Mouse (Mus musculus): ENCODE measurements at regions not wholly inside any gene's neighbourhood (a gene's known extent, or its start where the extent isn't known, plus 50 kb on each side); places are given as distances from the start of the nearest gene placed in this dataset.

- no peaks in the 10 kb centered on the region for H3K4me1 ChIP-seq (ENCODE audit: control insufficient read depth in 1 of 2, insufficient read depth in 2 of 2)
- no peaks in the 10 kb centered on the region for H3K27me3 ChIP-seq (replicated peaks)
- H3K27ac ChIP-seq (ENCODE audit: insufficient read depth, low read depth): no peak overlapping the region
- dilution Hi-C loops (cut with MboI; ENCODE audit: extremely low pct_ligation_motif_present, extremely low pct_unique_long_range_greater_than_20kb, low sequenced_read_pairs) (no loop called here), in situ Hi-C loops (cut with MboI; ENCODE audit: low pct_ligation_motif_present, low pct_unique_long_range_greater_than_20kb, low sequenced_read_pairs) (no loop called here)
- no peak overlapping the region for H3K4me2 ChIP-seq (ENCODE audit: insufficient read depth, low read depth, poor library complexity, severe bottlenecking)
- peaks cover 77% of the 10 kb centered on the region for H3K9me3 ChIP-seq (replicated peaks; ENCODE audit: low read length)
- no peaks in the 10 kb centered on the region for H3K79me2 ChIP-seq (replicated peaks; ENCODE audit: control insufficient read depth, extremely low read depth, insufficient read depth, poor library complexity, severe bottlenecking)
- H3K36me3 ChIP-seq (replicated peaks in 1 of 2; ENCODE audit: control insufficient read depth in 1 of 2, insufficient read depth in 1 of 2, low read length in 1 of 2): no peaks in the 10 kb centered on the region
- TF ChIP-seq MAFK (IDR thresholded peaks at IDR 0.05; ENCODE audit: insufficient replicate concordance, low read length) (no peak), SMC3 (IDR thresholded peaks at IDR 0.05; ENCODE audit: low read depth, low read length) (no peak)
- H3K9ac ChIP-seq (ENCODE audit: insufficient read depth, low read depth): no peak overlapping the region
- no peak for DNase-seq (ENCODE audit: extremely low read depth)
- no peak overlapping the region for H3K4me3 ChIP-seq (replicated peaks in 1 of 3; ENCODE audit: low read depth in 2 of 3, low read length in 2 of 3, poor library complexity in 1 of 3)
Measured at GRCm38 (mm10) chr7:70290733-70291320, 75.7 kb downstream of the Nr2f2 start.

- peaks cover 79% of the 10 kb centered on the region for H3K9me3 ChIP-seq (replicated peaks; ENCODE audit: low read length)
Measured at GRCm38 (mm10) chr7:70290277-70290676, 76.3 kb downstream of the Nr2f2 start.

GRCm38 (mm10) chr7:70288621-70289020 lies 77.9 kb downstream of the Nr2f2 start:
- dilution Hi-C loops (cut with MboI; ENCODE audit: extremely low pct_ligation_motif_present, extremely low pct_unique_long_range_greater_than_20kb, low sequenced_read_pairs) (no loop called here), in situ Hi-C loops (cut with MboI; ENCODE audit: low pct_ligation_motif_present, low pct_unique_long_range_greater_than_20kb, low sequenced_read_pairs) (no loop called here)
- no peaks in the 10 kb centered on the region for H3K4me1 ChIP-seq (ENCODE audit: control insufficient read depth in 1 of 2, insufficient read depth in 2 of 2)
- no peak for DNase-seq (ENCODE audit: extremely low read depth)
- TF ChIP-seq MYC (IDR thresholded peaks at IDR 0.05; ENCODE audit: low read depth, low read length) (no peak), PAX5 (IDR thresholded peaks at IDR 0.05; ENCODE audit: low read length) (no peak), ELF1 (IDR thresholded peaks at IDR 0.05; ENCODE audit: low read depth, low read length) (no peak)
- peaks cover 78% of the 10 kb centered on the region for H3K9me3 ChIP-seq (replicated peaks; ENCODE audit: low read length)
- H3K36me3 ChIP-seq (replicated peaks in 1 of 2; ENCODE audit: control insufficient read depth in 1 of 2, insufficient read depth in 1 of 2, low read length in 1 of 2): no peaks in the 10 kb centered on the region
- no peak overlapping the region for H3K4me2 ChIP-seq (ENCODE audit: insufficient read depth, low read depth, poor library complexity, severe bottlenecking)
- H3K9ac ChIP-seq (ENCODE audit: insufficient read depth, low read depth): no peak overlapping the region
- H3K4me3 ChIP-seq (replicated peaks in 1 of 3; ENCODE audit: low read depth in 2 of 3, low read length in 2 of 3, poor library complexity in 1 of 3): no peak overlapping the region
- no peak overlapping the region for H3K27ac ChIP-seq (ENCODE audit: insufficient read depth, low read depth)
- H3K27me3 ChIP-seq (replicated peaks): no peaks in the 10 kb centered on the region
- H3K79me2 ChIP-seq (replicated peaks; ENCODE audit: control insufficient read depth, extremely low read depth, insufficient read depth, poor library complexity, severe bottlenecking): no peaks in the 10 kb centered on the region

More at GRCm38 (mm10) chr7:70290277-70290676, 76.3 kb downstream of the Nr2f2 start:
- no peaks in the 10 kb centered on the region for H3K36me3 ChIP-seq (replicated peaks in 1 of 2; ENCODE audit: control insufficient read depth in 1 of 2, insufficient read depth in 1 of 2, low read length in 1 of 2)
- no peak for DNase-seq (ENCODE audit: extremely low read depth)
- no peak overlapping the region for H3K27ac ChIP-seq (ENCODE audit: insufficient read depth, low read depth)
- dilution Hi-C loops (cut with MboI; ENCODE audit: extremely low pct_ligation_motif_present, extremely low pct_unique_long_range_greater_than_20kb, low sequenced_read_pairs): no loop called here
- H3K4me1 ChIP-seq (ENCODE audit: control insufficient read depth in 1 of 2, insufficient read depth in 2 of 2): no peaks in the 10 kb centered on the region
- no peak overlapping the region for H3K4me2 ChIP-seq (ENCODE audit: insufficient read depth, low read depth, poor library complexity, severe bottlenecking)
- no peaks in the 10 kb centered on the region for H3K27me3 ChIP-seq (replicated peaks)
- H3K79me2 ChIP-seq (replicated peaks; ENCODE audit: control insufficient read depth, extremely low read depth, insufficient read depth, poor library complexity, severe bottlenecking): no peaks in the 10 kb centered on the region
- H3K4me3 ChIP-seq (replicated peaks in 1 of 3; ENCODE audit: low read depth in 2 of 3, low read length in 2 of 3, poor library complexity in 1 of 3): no peak overlapping the region
- in situ Hi-C loops (cut with MboI; ENCODE audit: low pct_ligation_motif_present, low pct_unique_long_range_greater_than_20kb, low sequenced_read_pairs): no loop called here
- TF ChIP-seq BHLHE40 (IDR thresholded peaks at IDR 0.05; ENCODE audit: low read depth, low read length): no peak
- no peak for TF ChIP-seq NRF1 (IDR thresholded peaks at IDR 0.05; ENCODE audit: low read depth, low read length)
- TF ChIP-seq JUN (IDR thresholded peaks at IDR 0.05; ENCODE audit: insufficient read depth, low read depth, low read length): no peak
- TF ChIP-seq SMC3 (IDR thresholded peaks at IDR 0.05; ENCODE audit: low read depth, low read length): no peak
- TF ChIP-seq SIN3A (IDR thresholded peaks at IDR 0.05; ENCODE audit: low read length): no peak
- TF ChIP-seq MAZ (IDR thresholded peaks at IDR 0.05; ENCODE audit: low read depth, low read length): no peak
- TF ChIP-seq HCFC1 (IDR thresholded peaks at IDR 0.05; ENCODE audit: low read depth, low read length): no peak
- H3K9ac ChIP-seq (ENCODE audit: insufficient read depth, low read depth): no peak overlapping the region

All from CH12.LX (cell line).